Mouse (Mus musculus) cerebellum, adult 8-10 months (tissue): Measurements from ENCODE around the gene Ipo13.

Experiments
- DNase-seq: peaks from one replicate; pipeline ENCODE4 v3.0.0; 2022

The Ipo13 gene

GRCm38 (mm10) chr4:117912685-117913273, 2.0 kb downstream of the Ipo13 start:
- DNase-seq = peak; percentile 44

- peak; percentile 69 for DNase-seq
Observed at GRCm38 (mm10) chr4:117912131-117912561, 2.7 kb downstream of the Ipo13 start.

DNA sequence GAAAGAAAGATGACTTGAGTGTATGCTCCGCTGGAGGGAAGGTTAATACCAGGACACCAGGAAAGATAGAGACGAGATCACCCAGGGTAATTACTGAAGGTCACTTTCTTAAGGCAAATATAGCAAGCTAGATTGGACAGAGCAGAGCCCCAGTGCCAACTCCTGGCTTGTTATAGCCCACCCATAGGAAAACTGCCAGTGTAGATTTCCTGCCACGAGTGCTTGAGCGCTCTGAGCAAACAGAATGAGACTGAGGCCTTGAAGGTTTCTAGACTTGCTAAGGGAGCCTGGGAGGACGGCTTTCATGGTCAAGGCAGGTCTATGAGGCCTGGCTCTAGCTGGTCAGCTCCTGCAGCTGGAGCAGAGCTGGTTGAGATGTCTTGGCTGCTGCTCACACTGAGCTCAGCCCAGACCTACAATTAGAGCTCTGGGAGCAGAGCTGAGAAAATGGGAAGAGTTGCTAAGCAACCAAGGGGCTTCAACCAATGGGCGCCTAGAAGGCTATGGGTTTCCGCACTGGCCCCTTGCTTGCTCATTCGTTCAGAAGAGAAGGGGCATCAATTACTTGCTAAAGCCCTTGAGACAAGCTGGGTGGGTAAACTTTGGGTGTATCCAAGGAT, 5.9 kb downstream of the Ipo13 start:
- DNase-seq = no peak

GRCm38 (mm10) chr4:117906196-117906595, 8.6 kb downstream of the Ipo13 start:
- no peak for DNase-seq

GRCm38 (mm10) chr4:117904761-117905160, 10.0 kb downstream of the Ipo13 start:
- DNase-seq = peak; percentile 54

GRCm38 (mm10) chr4:117904094-117904493, 10.7 kb downstream of the Ipo13 start:
- no peak for DNase-seq

- DNase-seq = no peak
Observed at GRCm38 (mm10) chr4:117898111-117898510, 16.7 kb downstream of the Ipo13 start.

DNA sequence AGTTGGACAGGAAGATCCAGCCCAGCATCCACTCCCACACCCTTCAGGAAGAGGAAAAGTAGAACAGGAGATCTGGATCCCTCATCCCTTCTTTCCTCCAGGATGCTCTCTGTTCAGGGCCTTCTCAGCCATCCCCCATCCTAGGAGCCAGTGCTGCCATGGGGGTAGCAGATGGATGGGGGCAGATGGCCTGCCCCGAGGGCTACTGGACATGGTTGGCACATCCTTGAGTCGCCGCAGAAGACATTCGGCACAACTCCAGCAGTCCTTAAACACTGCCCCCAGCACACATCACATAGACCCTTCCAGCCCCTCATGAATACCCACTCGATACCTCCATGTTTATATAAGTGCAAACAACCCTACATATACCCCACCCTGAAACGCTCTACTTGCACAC, 18.8 kb downstream of the Ipo13 start:
- peak; percentile 62 for DNase-seq

GRCm38 (mm10) chr4:117895339-117895738, 19.5 kb downstream of the Ipo13 start:
- DNase-seq = no peak

DNA sequence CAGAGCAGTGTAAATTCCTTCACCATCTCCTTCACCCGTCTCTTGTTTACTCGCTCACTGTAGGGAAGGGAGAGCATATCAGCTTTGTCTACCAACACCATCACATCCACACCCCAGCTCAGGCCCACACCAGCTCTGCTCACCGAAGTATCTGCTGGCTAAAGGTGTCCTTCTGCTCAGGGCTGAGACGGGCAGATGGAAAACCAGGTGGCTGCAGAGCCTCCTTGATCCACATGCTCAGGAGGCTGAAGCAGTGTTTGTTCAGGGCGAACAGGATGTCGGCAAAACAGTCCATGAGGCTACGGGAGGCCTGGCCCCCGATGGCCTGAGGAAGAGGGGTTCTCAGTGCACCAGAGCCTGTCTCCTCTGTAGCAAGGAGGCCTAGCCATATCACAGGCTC, 20.2 kb downstream of the Ipo13 start:
- no peak for DNase-seq

- DNase-seq = no peak
Observed at GRCm38 (mm10) chr4:117893376-117893775, 21.4 kb downstream of the Ipo13 start.

- peak; percentile 79 for DNase-seq
Observed at GRCm38 (mm10) chr4:117891738-117892161, 23.0 kb downstream of the Ipo13 start, which contains the start of gene Dph2. TSS of gene Dph2 (minus strand) at chr4:117892032.

DNA sequence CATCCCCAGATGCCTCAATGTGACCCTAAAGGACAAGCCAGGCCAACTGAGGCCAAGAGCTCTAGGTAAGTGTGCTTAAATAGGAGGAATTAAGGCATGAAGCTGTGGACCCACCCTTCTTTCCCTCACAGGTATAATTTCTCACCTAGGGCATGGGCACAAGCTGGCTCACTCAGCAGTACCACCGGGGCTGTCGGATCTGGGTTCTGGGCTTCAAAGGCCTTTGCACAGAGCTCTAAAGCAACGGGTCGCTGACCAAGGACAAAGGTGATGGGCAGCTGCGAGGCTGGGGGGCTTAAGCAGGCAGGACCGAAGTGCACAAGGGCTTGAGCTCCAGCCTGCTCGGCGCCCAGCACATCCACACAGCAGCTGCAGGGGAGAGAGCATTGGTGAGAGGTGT, 24.0 kb downstream of the Ipo13 start:
- DNase-seq = no peak

DNA sequence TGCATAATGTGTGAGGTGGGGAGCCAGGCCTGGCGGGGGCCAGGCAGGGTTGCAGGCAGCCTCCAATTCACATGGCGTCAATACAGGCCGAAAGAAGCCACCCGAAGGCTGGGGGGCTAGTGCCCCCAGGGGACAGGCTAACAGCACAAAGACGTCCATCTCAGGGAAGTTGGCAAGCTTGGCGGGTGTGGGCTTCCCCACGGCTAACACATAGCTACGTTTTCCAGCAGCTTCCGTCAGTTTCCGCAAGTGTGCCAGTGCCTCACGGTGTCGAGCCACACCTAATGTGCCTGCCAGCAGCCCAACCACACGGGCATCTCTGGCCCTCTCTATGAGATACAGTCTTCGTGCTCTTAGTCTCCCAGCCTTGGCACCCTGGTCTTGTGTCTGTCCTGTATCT, 24.8 kb downstream of the Ipo13 start:
- DNase-seq = no peak

DNA sequence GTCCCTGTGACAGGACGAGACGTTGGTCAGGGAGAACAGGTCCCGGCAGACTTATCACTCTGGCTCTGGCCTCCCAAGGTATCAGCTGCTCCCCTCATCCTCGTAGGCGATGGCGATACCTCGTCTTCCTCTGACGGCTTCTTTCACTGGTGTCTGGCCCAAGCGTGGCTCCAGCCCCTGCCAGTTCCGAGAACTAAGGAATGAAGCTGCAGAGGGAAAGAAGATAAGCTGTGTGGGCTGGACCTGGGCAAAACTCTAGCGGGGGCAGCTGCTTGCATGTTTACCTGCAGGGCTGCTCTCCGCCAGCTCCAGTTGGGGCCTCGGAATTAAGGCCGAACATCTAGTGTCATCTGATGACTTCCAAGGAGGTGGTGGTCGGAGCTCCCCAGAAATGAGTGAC, 25.3 kb downstream of the Ipo13 start:
- no peak for DNase-seq

- DNase-seq = no peak
Observed at GRCm38 (mm10) chr4:117887920-117888319, 26.9 kb downstream of the Ipo13 start.

- peak; percentile 93 for DNase-seq
Observed at GRCm38 (mm10) chr4:117887133-117887532, 27.7 kb downstream of the Ipo13 start, which contains the start of gene Atp6v0b. TSS of gene Atp6v0b (minus strand) at chr4:117887333.

DNA sequence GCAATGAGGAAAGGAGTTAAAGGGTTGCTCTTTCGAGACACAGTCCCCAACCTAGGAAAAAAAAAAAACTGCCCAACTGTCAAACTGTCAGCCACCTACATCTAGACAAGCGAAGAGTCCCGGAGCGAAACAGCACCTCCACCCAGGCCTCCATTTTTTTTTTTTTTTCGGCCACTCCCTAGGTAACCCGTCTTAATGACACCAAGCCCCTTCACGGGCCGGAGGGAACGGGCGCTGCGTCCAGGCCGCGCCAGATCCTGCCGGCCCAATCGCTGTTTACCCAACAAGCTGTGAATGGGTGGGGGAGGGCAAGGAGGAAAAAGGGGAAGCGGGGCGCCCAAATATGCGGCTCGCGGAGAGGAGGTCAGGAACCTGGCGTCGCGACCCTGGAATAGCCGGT, 28.2 kb downstream of the Ipo13 start:
- DNase-seq = no peak

DNA sequence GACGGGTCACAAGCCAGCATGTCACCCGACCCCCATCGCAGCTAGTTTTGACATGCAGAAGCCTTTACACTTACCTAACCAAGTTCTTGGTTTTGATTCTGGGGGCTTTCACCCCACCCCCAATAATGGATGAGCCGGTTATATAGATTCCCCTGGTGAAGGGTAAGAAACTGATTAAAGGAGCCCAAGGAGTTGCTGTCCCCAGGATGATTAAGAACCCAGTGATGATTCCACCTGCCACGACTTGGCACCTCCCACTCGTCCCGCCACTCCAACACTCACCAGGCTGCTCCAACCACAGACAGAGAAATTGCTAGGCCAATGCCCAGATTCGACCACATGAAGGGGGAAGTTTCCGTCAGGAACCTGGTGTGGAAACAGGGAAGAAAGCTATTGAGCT, 28.8 kb downstream of the Ipo13 start:
- DNase-seq = no peak

DNA sequence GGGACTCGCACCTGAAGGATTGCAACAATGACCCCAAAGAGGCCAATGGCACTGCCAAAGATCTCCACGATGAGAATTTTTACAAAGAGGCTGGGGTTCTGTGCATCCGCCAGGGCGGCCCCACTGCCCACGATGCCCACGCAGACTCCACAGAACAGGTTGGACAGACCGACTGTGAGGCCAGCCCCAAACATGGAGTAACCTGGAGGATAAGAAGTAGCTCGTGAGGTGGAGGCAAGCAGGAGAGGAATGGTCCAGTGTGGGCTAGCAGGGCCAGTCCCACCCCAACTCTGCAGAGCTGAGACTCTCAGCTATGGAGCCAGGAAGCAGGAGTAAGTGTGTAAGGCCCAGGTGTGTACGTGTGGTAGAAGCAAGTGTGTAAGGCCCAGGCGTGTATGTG, 29.7 kb downstream of the Ipo13 start:
- no peak for DNase-seq

DNA sequence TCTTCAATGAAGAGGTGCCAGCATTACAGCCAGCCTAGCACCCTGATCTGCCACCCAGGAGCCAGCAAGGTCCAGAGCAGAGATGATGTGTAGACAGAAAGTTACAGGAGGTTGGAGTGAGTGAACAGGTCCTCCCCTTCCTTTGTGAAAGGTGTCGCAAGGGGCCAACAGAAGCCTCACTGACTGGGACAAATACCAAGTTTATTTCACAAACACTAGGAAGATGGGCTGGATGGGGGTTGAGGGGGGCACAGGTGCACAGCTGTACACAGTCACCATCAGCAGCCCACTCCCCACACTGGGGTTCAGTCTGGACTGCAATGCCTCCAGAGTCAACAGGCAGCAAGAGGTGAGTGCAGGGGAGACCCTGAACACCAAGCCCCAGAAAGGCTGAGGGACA, 30.7 kb downstream of the Ipo13 start:
- DNase-seq = no peak

DNA sequence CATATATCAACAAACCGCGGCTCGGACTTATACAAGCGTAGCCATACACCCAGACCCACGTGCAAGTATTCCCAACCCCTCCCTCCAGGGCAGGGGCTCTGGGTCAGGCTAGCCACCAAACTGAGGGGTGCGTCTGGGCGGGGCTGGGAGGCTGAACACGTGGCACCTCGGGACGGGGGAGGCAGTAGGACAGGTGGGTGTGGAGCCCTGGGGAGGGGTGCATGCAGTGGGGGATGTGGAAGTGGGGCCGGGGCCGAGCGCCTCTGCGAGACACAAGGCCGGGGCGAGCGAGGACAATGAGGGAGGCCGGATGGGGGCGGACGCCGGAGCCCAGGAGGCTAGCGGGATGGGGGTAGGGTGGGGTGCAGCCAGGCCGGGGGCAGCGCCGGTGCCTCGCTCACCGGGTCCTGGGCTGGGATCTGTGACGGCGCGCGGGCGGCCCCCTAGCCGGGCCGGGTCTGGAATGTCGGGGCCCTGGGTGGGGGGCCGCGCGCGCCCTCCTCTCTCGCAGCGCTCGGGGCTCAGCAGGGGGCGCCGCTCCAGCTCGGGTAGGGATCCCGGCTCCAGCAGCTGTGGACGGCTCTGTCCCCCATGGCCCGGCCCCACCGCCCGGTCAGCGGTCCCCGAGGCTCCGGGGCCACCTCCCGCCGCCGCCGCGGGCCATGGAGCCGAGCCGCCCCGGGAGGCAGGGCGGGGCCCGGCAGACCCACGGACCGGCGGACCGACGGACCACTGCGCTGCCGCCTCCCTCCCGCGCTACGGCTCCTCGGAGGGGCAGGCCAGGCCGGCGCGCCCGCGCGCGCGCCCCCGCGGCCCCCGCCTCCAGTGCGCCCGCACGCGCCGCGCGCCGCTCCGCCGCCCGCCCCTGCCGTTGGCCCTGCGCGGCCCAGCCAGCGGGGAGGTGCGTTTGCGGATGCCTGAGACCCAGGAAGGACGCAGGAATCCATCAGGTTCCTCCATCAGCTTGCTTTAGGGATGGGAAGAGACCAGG, 31.8 kb downstream of the Ipo13 start, which contains the start of gene B4galt2:
Gene B4galt2 (minus strand): TSS at position 787 of the 991 bp plus-strand sequence.
- DNase-seq = peak; percentile 67

DNA sequence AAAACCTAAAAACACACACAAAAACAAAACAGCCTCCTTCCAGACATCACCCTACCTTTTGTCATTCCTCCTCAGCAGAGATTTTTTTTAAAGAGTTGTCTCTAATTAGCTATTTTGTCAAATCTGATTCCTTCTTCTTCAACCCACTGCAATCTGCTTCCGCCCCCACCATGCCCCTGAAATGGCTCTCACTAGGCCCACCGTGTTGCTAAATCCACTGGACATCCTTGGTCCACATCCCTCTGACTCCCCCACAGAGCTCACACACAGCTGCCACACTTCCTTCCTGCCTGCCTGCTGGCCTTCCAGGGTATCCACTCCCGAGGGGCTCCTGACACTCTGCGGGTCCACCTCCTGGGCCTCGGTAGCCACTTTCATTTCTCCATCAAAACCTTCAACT, 36.1 kb downstream of the Ipo13 start:
- no peak for DNase-seq
